Mouse (Mus musculus): ENCODE measurements at regions not wholly inside any gene's neighbourhood (a gene's known extent, or its start where the extent isn't known, plus 50 kb on each side); places are given as distances from the start of the nearest gene placed in this dataset.

- in situ Hi-C loops (cut with MboI, MseI): no loop called here
These were observed 307.7 kb upstream of the Nt5c1b start for GRCm38 (mm10) chr12:10062006-10062514.

GRCm38 (mm10) chr12:10078341-10078740, 291.4 kb upstream of the Nt5c1b start:
- in situ Hi-C loops (cut with MboI, MseI): no loop called here

GRCm38 (mm10) chr12:10079482-10079881, 290.3 kb upstream of the Nt5c1b start:
- in situ Hi-C loops (cut with MboI, MseI): no loop called here

- in situ Hi-C loops (cut with MboI, MseI): no loop called here
These were observed 256.8 kb upstream of the Nt5c1b start for GRCm38 (mm10) chr12:10112874-10113453.

- in situ Hi-C loops (cut with MboI, MseI): no loop called here
These were observed 247.7 kb upstream of the Nt5c1b start for GRCm38 (mm10) chr12:10122102-10122501.

GRCm38 (mm10) chr12:10127995-10128573, 241.7 kb upstream of the Nt5c1b start:
- in situ Hi-C loops (cut with MboI, MseI): no loop called here

GRCm38 (mm10) chr12:10134141-10134540, 235.6 kb upstream of the Nt5c1b start:
- in situ Hi-C loops (cut with MboI, MseI): no loop called here

GRCm38 (mm10) chr12:10135915-10136314, 233.9 kb upstream of the Nt5c1b start:
- in situ Hi-C loops (cut with MboI, MseI): no loop called here

- in situ Hi-C loops (cut with MboI, MseI): no loop called here
These were observed 229.6 kb upstream of the Nt5c1b start for GRCm38 (mm10) chr12:10140131-10140530.

GRCm38 (mm10) chr12:10160837-10161236, 208.9 kb upstream of the Nt5c1b start:
- in situ Hi-C loops (cut with MboI, MseI): no loop called here

- in situ Hi-C loops (cut with MboI, MseI): no loop called here
These were observed 201.7 kb upstream of the Nt5c1b start for GRCm38 (mm10) chr12:10168042-10168441.

GRCm38 (mm10) chr12:10168581-10168980, 201.2 kb upstream of the Nt5c1b start:
- in situ Hi-C loops (cut with MboI, MseI): no loop called here

- in situ Hi-C loops (cut with MboI, MseI): no loop called here
These were observed 191.1 kb upstream of the Nt5c1b start for GRCm38 (mm10) chr12:10178718-10179117.

- in situ Hi-C loops (cut with MboI, MseI): no loop called here
These were observed 190.5 kb upstream of the Nt5c1b start for GRCm38 (mm10) chr12:10179147-10179814.

- in situ Hi-C loops (cut with MboI, MseI): no loop called here
These were observed 189.8 kb upstream of the Nt5c1b start for GRCm38 (mm10) chr12:10179815-10180468.

GRCm38 (mm10) chr12:10182589-10182988, 187.2 kb upstream of the Nt5c1b start:
- in situ Hi-C loops (cut with MboI, MseI): no loop called here

GRCm38 (mm10) chr12:10186576-10186975, 183.2 kb upstream of the Nt5c1b start:
- in situ Hi-C loops (cut with MboI, MseI): no loop called here

- in situ Hi-C loops (cut with MboI, MseI): no loop called here
These were observed 180.0 kb upstream of the Nt5c1b start for GRCm38 (mm10) chr12:10189746-10190145.

- in situ Hi-C loops (cut with MboI, MseI): no loop called here
These were observed 171.8 kb upstream of the Nt5c1b start for GRCm38 (mm10) chr12:10197906-10198460.

GRCm38 (mm10) chr12:10209841-10210240, 159.9 kb upstream of the Nt5c1b start:
- in situ Hi-C loops (cut with MboI, MseI): no loop called here

GRCm38 (mm10) chr12:10222821-10223220, 147.0 kb upstream of the Nt5c1b start:
- in situ Hi-C loops (cut with MboI, MseI): no loop called here

- in situ Hi-C loops (cut with MboI, MseI): no loop called here
These were observed 145.9 kb upstream of the Nt5c1b start for GRCm38 (mm10) chr12:10223832-10224231.
